Mouse (Mus musculus) kidney, adult 2 months (tissue): Measurements from ENCODE around the gene Ccdc92b.

Experiments
- CTCF ChIP-seq: fragments of 200-500 bp; conservative IDR thresholded peaks from 2 replicates; pipeline ENCODE4 v1.5.1; 2011; ENCODE audit warnings: low read depth, mild to moderate bottlenecking, control low read depth, low read length, moderate library complexity, mixed read lengths; ENCODE audit not compliant: insufficient read depth, insufficient read length
- POLR2A ChIP-seq: fragments of 200-500 bp; IDR thresholded peaks from one replicate; pipeline ENCODE4 v1.6.1; 2011; ENCODE audit warnings: low read depth, low read length, control low read depth

- TF ChIP-seq CTCF (no peak), POLR2A (no peak)
These were observed 2.7 kb downstream of the Ccdc92b start for GRCm38 (mm10) chr11:74621974-74622669.
